Mouse (Mus musculus) forebrain, postnatal 0 days (tissue): ENCODE measurements around the gene Rpl10. TPM values are rescaled to one million over a fixed set of nuclear protein-coding genes. Genes with fewer than 3 reads are reported as not detected.

Source experiments
- ATAC-seq: fragments of 200-750 bp; cut with Nextera tagmentation; 2 replicates; pipeline ENCODE4 v1.8.0; 2017; ENCODE audit warnings: mild to moderate bottlenecking, moderate library complexity
- DNase-seq: peaks from one replicate; pipeline ENCODE4 v3.0.0-alpha.2; 2015
- H3K27ac ChIP-seq: fragments of 300-500 bp; sonication (generic); 2 replicates; pipeline ENCODE4 v1.5.1; 2014; ENCODE audit warnings: low read depth, mild to moderate bottlenecking, antibody characterized with exemption, low read length, moderate library complexity, mixed read lengths
- H3K27me3 ChIP-seq: fragments of 300-500 bp; sonication (generic); 2 replicates; pipeline ENCODE4 v1.6.1; 2014; ENCODE audit warnings: mild to moderate bottlenecking, low read length, mixed read lengths; ENCODE audit not compliant: insufficient read depth
- H3K36me3 ChIP-seq: fragments of 300-500 bp; sonication (generic); 2 replicates; pipeline ENCODE4 v1.6.1; 2014; ENCODE audit warnings: mild to moderate bottlenecking, moderate library complexity; ENCODE audit not compliant: insufficient read depth
- H3K4me1 ChIP-seq: fragments of 300-500 bp; sonication (generic); 2 replicates; pipeline ENCODE4 v1.6.1; 2014; ENCODE audit warnings: antibody characterized with exemption; ENCODE audit not compliant: insufficient read depth
- H3K4me2 ChIP-seq: fragments of 300-500 bp; sonication (generic); 2 replicates; pipeline ENCODE4 v1.6.1; 2014; ENCODE audit warnings: low read depth, mild to moderate bottlenecking, moderate library complexity
- H3K4me3 ChIP-seq: fragments of 300-500 bp; sonication (generic); 2 replicates; pipeline ENCODE4 v1.5.1; 2014; ENCODE audit warnings: low read depth, low read length, mixed read lengths
- H3K9ac ChIP-seq: fragments of 300-500 bp; sonication (generic); 2 replicates; pipeline ENCODE4 v1.6.1; 2014; ENCODE audit warnings: mild to moderate bottlenecking
- H3K9me3 ChIP-seq: fragments of 300-500 bp; sonication (generic); 2 replicates; pipeline ENCODE4 v1.6.1; 2016; ENCODE audit warnings: low read length
- CTCF ChIP-seq: sonication (generic); IDR thresholded peaks from 2 replicates; pipeline ENCODE4 v1.5.1; 2016; ENCODE audit warnings: antibody characterized with exemption, control low read depth, low read depth
- WGBS: fragments of 180-500 bp; shearing (Covaris S2); extraction: QIAGEN DNeasy Blood & Tissue Kit; methylation state at CpG from one replicate; pipeline ENCODE4 v1.1.7; 2014; 5-methylcytosine and 5-hydroxymethylcytosine counted together
- polyA plus RNA-seq: library from polyadenylated mRNA; unstranded; fragments of >200 nt; fragmentation: Nextera tagmentation; extraction: Ambion mirVana; gene quantifications from 2 replicates; pipeline ENCODE4 v1.2.1, GENCODE M21; 2015
- total RNA-seq: library from RNA; depleted of rRNA; stranded (reverse); fragments of >200 nt; gene quantifications from 2 replicates; pipeline ENCODE4 v1.2.3, GENCODE M21; 2014

Gene Rpl10
- total and polyA plus RNA-seq, 2 experiments from 2014 or later, result 467 to 2,171 TPM

DNA sequence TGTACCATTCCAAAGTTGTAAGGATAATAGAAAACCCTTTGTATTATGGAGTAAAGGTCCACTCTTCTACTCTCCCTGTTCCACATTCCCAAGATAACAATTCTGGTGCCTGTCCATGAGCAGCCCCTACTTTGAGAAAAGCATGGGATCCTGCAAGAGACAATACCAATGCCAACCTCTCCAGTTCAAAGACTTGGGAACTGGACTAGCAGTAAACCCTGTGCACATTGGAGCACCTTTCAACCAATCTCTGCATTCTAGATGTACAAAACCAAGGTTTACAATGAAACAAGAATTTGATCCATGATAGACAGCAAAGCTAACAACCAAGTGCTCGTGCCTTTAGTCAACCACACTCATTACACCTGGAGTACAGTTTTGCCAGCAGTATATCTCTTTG is 25.5 kb upstream of the Rpl10 start:
- no peaks in the 10 kb centered on the region for H3K4me1 ChIP-seq
- peak overlapping the region; percentile 52 for H3K4me3 ChIP-seq
- TF ChIP-seq CTCF, result no peak
- peak overlapping the region; percentile 61 for H3K4me2 ChIP-seq
- H3K9me3 ChIP-seq, result no peaks in the 10 kb centered on the region
- H3K27ac ChIP-seq, result peak overlapping the region; percentile 92
- no peak for ATAC-seq
- no peaks in the 10 kb centered on the region for H3K27me3 ChIP-seq
- DNase-seq, result peak; percentile 12
- 39% methylated on average over 1 of the region's 1 CpGs for WGBS
- H3K9ac ChIP-seq, result peak overlapping the region; percentile 77
- peaks cover 20% of the 10 kb centered on the region for H3K36me3 ChIP-seq

GRCm38 (mm10) chrX:74245687-74246086 is 24.9 kb upstream of the Rpl10 start:
- Histone ChIP-seq H3K9ac (peak overlapping the region; percentile 77), H3K4me2 (peak overlapping the region; percentile 61), H3K4me3 (peak overlapping the region; percentile 52), H3K27me3 (no peaks in the 10 kb centered on the region), H3K27ac (peak overlapping the region; percentile 92), H3K4me1 (no peaks in the 10 kb centered on the region), H3K36me3 (peaks cover 14% of the 10 kb centered on the region), H3K9me3 (no peaks in the 10 kb centered on the region)
- WGBS, result 30% methylated on average over 21 of the region's 21 CpGs
- no peak for TF ChIP-seq CTCF
- peak; percentile 49 for ATAC-seq
- peak; percentile 82 for DNase-seq

- ATAC-seq (peak; percentile 91), DNase-seq (peak; percentile 93)
- H3K4me1 ChIP-seq, result no peaks in the 10 kb centered on the region
- H3K4me3 ChIP-seq, result peak overlapping the region; percentile 52
- H3K9ac ChIP-seq, result peak overlapping the region; percentile 77
- peak overlapping the region; percentile 61 for H3K4me2 ChIP-seq
- 23% methylated on average over 38 of the region's 38 CpGs for WGBS
- no peaks in the 10 kb centered on the region for H3K9me3 ChIP-seq
- H3K27ac ChIP-seq, result peak overlapping the region; percentile 92
- peaks cover 8% of the 10 kb centered on the region for H3K36me3 ChIP-seq
- no peak for TF ChIP-seq CTCF
- no peaks in the 10 kb centered on the region for H3K27me3 ChIP-seq
These were observed 24.4 kb upstream of the Rpl10 start for GRCm38 (mm10) chrX:74246213-74246681.

GRCm38 (mm10) chrX:74246693-74247092 is 23.9 kb upstream of the Rpl10 start:
- peak overlapping the region; percentile 53 for H3K9ac ChIP-seq

GRCm38 (mm10) chrX:74248651-74249050 is 22.0 kb upstream of the Rpl10 start:
- Histone ChIP-seq H3K4me1 (no peaks in the 10 kb centered on the region), H3K36me3 (no peaks in the 10 kb centered on the region), H3K27ac (peak overlapping the region; percentile 50; the same call in 1 of the 2 replicates), H3K4me3 (no peak overlapping the region), H3K9ac (no peak overlapping the region), H3K27me3 (no peaks in the 10 kb centered on the region), H3K4me2 (peak overlapping the region; percentile 54), H3K9me3 (no peaks in the 10 kb centered on the region)
- DNase-seq (peak; percentile 73), ATAC-seq (peak; percentile 10; the same call in 1 of the 2 replicates)
- peak; percentile 62 for TF ChIP-seq CTCF
- 22% methylated on average over 3 of the region's 3 CpGs for WGBS

More at GRCm38 (mm10) chrX:74246693-74247092, 23.9 kb upstream of the Rpl10 start:
- Histone ChIP-seq H3K27ac (peak overlapping the region; percentile 92), H3K9me3 (no peaks in the 10 kb centered on the region), H3K27me3 (no peaks in the 10 kb centered on the region), H3K4me2 (peak overlapping the region; percentile 61), H3K4me1 (no peaks in the 10 kb centered on the region), H3K4me3 (peak overlapping the region; percentile 52), H3K36me3 (peaks cover 6% of the 10 kb centered on the region)
- 28% methylated on average over 15 of the region's 15 CpGs for WGBS
- TF ChIP-seq CTCF, result no peak
- no peak for DNase-seq
- no peak; the same call in 1 of the 2 replicates for ATAC-seq

GRCm38 (mm10) chrX:74249615-74250014 is 21.0 kb upstream of the Rpl10 start, which contains the start of gene Flna:
Gene Flna (minus strand): TSS chrX:74249820.
- ATAC-seq, result no peak
- no peaks in the 10 kb centered on the region for H3K36me3 ChIP-seq

GRCm38 (mm10) chrX:74254153-74254887 is 16.3 kb upstream of the Rpl10 start, which contains the start of gene Emd:
Gene Emd (plus strand): TSS chrX:74254687.
- ATAC-seq (peak; percentile 97), DNase-seq (peak; percentile 93)
- peak within 1 kb of the TSS; percentile 59 for H3K9ac ChIP-seq
- no peaks in the 10 kb centered on the region for H3K4me1 ChIP-seq
- WGBS, result 30% methylated on average over 39 of the region's 39 CpGs
- H3K27me3 ChIP-seq, result no peaks in the 10 kb centered on the region
- H3K4me2 ChIP-seq, result peak within 1 kb of the TSS; percentile 59
- peaks cover 5% of the 10 kb centered on the region; the same call in 1 of the 2 replicates for H3K36me3 ChIP-seq
- peak within 1 kb of the TSS; percentile 48 for H3K4me3 ChIP-seq
- H3K27ac ChIP-seq, result peak within 1 kb of the TSS; percentile 84
- TF ChIP-seq CTCF, result no peak
- no peaks in the 10 kb centered on the region for H3K9me3 ChIP-seq

More at GRCm38 (mm10) chrX:74249615-74250014, 21.0 kb upstream of the Rpl10 start, which contains the start of gene Flna:
- no peaks in the 10 kb centered on the region for H3K9me3 ChIP-seq
- peak; percentile 41 for TF ChIP-seq CTCF
- H3K9ac ChIP-seq, result peak within 1 kb of the TSS; percentile 56
- no peaks in the 10 kb centered on the region for H3K27me3 ChIP-seq
- peak within 1 kb of the TSS; percentile 38 for H3K4me3 ChIP-seq
- H3K4me1 ChIP-seq, result no peaks in the 10 kb centered on the region
- peak within 1 kb of the TSS; percentile 54 for H3K27ac ChIP-seq
- H3K4me2 ChIP-seq, result peak within 1 kb of the TSS; percentile 54
- WGBS, result 26% methylated on average over 37 of the region's 38 CpGs
- DNase-seq, result peak; percentile 54
